Mouse (Mus musculus) CH12.LX (cell line): ENCODE data around the gene Pik3ca. TPM values are rescaled to one million over a fixed set of nuclear protein-coding genes. Genes with fewer than 3 reads are reported as not detected.

Experiments
- DNase-seq: peaks from one replicate; pipeline ENCODE4 v3.0.0-alpha.2; 2013; ENCODE audit errors: extremely low read depth
- H3K27ac ChIP-seq: 2 replicates; pipeline ENCODE4 v1.5.1; 2012; ENCODE audit warnings: low read depth, mild to moderate bottlenecking, control low read depth, moderate library complexity; ENCODE audit not compliant: insufficient read depth
- H3K27me3 ChIP-seq: replicated peaks from 2 replicates; pipeline ENCODE3; 2012; ENCODE audit warnings: inconsistent platforms
- H3K36me3 ChIP-seq, 2 experiments: replicated peaks in 1 of 2; 2 replicates each; pipeline versions ENCODE3 to v1.6.1; 2012; ENCODE audit warnings: inconsistent platforms in 1 of 2, low read length in 1 of 2, mild to moderate bottlenecking in 1 of 2, mixed read lengths in 1 of 2, moderate library complexity in 1 of 2; ENCODE audit not compliant: control insufficient read depth in 1 of 2, insufficient read depth in 1 of 2
- H3K4me1 ChIP-seq, 2 experiments: 2 replicates each; pipeline ENCODE4 v1.6.1; 2012; ENCODE audit warnings: inconsistent platforms in 1 of 2, moderate library complexity in 1 of 2; ENCODE audit not compliant: insufficient read depth in 2 of 2, control insufficient read depth in 1 of 2
- H3K4me2 ChIP-seq: 2 replicates; pipeline ENCODE4 v1.6.1; 2012; ENCODE audit warnings: low read depth, mild to moderate bottlenecking, control low read depth; ENCODE audit not compliant: poor library complexity, insufficient read depth, severe bottlenecking
- H3K4me3 ChIP-seq, 3 experiments: fragments of 150-350 bp in 1 of 3; sonication (generic) in 1 of 3; replicated peaks in 1 of 3; 2 replicates each; pipeline versions ENCODE3 to v1.5.1; 2011 to 2012; ENCODE audit warnings: low read depth in 2 of 3, low read length in 2 of 3, mild to moderate bottlenecking in 2 of 3, moderate library complexity in 2 of 3, control low read depth in 1 of 3, improper control_type of control experiment in 1 of 3, inconsistent platforms in 1 of 3, mixed read lengths in 1 of 3; ENCODE audit not compliant: poor library complexity in 1 of 3
- H3K79me2 ChIP-seq: replicated peaks from 2 replicates; pipeline ENCODE4 v1.6.1; 2012; ENCODE audit warnings: mild to moderate bottlenecking, moderate library complexity; ENCODE audit not compliant: control insufficient read depth, poor library complexity, insufficient read depth, severe bottlenecking; ENCODE audit errors: extremely low read depth
- H3K9ac ChIP-seq: 2 replicates; pipeline ENCODE4 v1.6.1; 2012; ENCODE audit warnings: low read depth, mild to moderate bottlenecking, control low read depth, moderate library complexity; ENCODE audit not compliant: insufficient read depth
- H3K9me3 ChIP-seq: replicated peaks from 2 replicates; pipeline ENCODE3; 2012; ENCODE audit warnings: low read length, inconsistent platforms, mixed read lengths
- CTCF ChIP-seq, 2 experiments: IDR thresholded peaks in 1 of 2; conservative IDR thresholded peaks in 1 of 2; 2 replicates each; pipeline ENCODE4 v1.5.1; 2011 to 2012; ENCODE audit warnings: low read depth in 2 of 2, low read length in 2 of 2, improper control_type of control experiment in 1 of 2, inconsistent platforms in 1 of 2, mild to moderate bottlenecking in 1 of 2, moderate library complexity in 1 of 2
- E2F4 ChIP-seq: IDR thresholded peaks from 2 replicates; pipeline ENCODE4 v1.6.1; 2011; ENCODE audit warnings: low read depth, low read length, improper control_type of control experiment; ENCODE audit not compliant: insufficient replicate concordance
- ELF1 ChIP-seq: IDR thresholded peaks from 2 replicates; pipeline ENCODE4 v1.6.1; 2014; ENCODE audit warnings: low read depth, mild to moderate bottlenecking, inconsistent platforms, low read length, improper control_type of control experiment
- IRF4 ChIP-seq: IDR thresholded peaks from 2 replicates; pipeline ENCODE4 v1.6.1; 2014; ENCODE audit warnings: low read depth, mild to moderate bottlenecking, inconsistent platforms, low read length, improper control_type of control experiment
- KAT2A ChIP-seq: IDR thresholded peaks from 2 replicates; pipeline ENCODE4 v1.6.1; 2012; ENCODE audit warnings: low read length, improper control_type of control experiment, inconsistent platforms; ENCODE audit not compliant: insufficient replicate concordance
- MAZ ChIP-seq: IDR thresholded peaks from 2 replicates; pipeline ENCODE4 v1.6.1; 2012; ENCODE audit warnings: low read depth, mild to moderate bottlenecking, inconsistent platforms, low read length, improper control_type of control experiment, moderate library complexity
- MXI1 ChIP-seq: IDR thresholded peaks from 2 replicates; pipeline ENCODE4 v1.6.1; 2011; ENCODE audit warnings: mild to moderate bottlenecking, low read depth, low read length, improper control_type of control experiment
- MYC ChIP-seq: IDR thresholded peaks from 2 replicates; pipeline ENCODE4 v1.6.1; 2011; ENCODE audit warnings: low read depth, mild to moderate bottlenecking, improper control_type of control experiment, low read length
- NELFE ChIP-seq: IDR thresholded peaks from 2 replicates; pipeline ENCODE4 v1.6.1; 2011; ENCODE audit warnings: low read depth, low read length, improper control_type of control experiment
- NRF1 ChIP-seq: IDR thresholded peaks from 2 replicates; pipeline ENCODE4 v1.6.1; 2014; ENCODE audit warnings: low read depth, mild to moderate bottlenecking, inconsistent platforms, low read length, improper control_type of control experiment, moderate library complexity
- POLR2A ChIP-seq: IDR thresholded peaks from 2 replicates; pipeline ENCODE4 v1.6.1; 2011; ENCODE audit warnings: low read depth, mild to moderate bottlenecking, improper control_type of control experiment, low read length
- RAD21 ChIP-seq: IDR thresholded peaks from 2 replicates; pipeline ENCODE4 v1.6.1; 2011; ENCODE audit warnings: low read depth, mild to moderate bottlenecking, low read length, improper control_type of control experiment, moderate library complexity
- RCOR1 ChIP-seq: conservative IDR thresholded peaks from 2 replicates; pipeline ENCODE4 v1.6.1; 2012; ENCODE audit warnings: low read depth, mild to moderate bottlenecking, inconsistent platforms, low read length, improper control_type of control experiment
- UBTF ChIP-seq: IDR thresholded peaks from 2 replicates; pipeline ENCODE4 v1.6.1; 2012; ENCODE audit warnings: low read depth, mild to moderate bottlenecking, inconsistent platforms, low read length, improper control_type of control experiment, moderate library complexity
- ZKSCAN1 ChIP-seq: IDR thresholded peaks from 2 replicates; pipeline ENCODE4 v1.6.1; 2012; ENCODE audit warnings: low read depth, inconsistent platforms, low read length, improper control_type of control experiment, borderline replicate concordance
- ZMIZ1 ChIP-seq: IDR thresholded peaks from 2 replicates; pipeline ENCODE4 v1.6.1; 2012; ENCODE audit warnings: low read depth, mild to moderate bottlenecking, inconsistent platforms, low read length, improper control_type of control experiment
- ZNF384 ChIP-seq: IDR thresholded peaks from 2 replicates; pipeline ENCODE4 v1.6.1; 2012; ENCODE audit warnings: low read depth, low read length, improper control_type of control experiment, inconsistent platforms
- dilution Hi-C: fragments of 300-500 bp; cut with MboI; formaldehyde crosslinking; loops from 2 replicates; pipeline ENCODE4 v1.14.3; 2020; ENCODE audit warnings: low sequenced_read_pairs; ENCODE audit not compliant: extremely low pct_unique_long_range_greater_than_20kb, extremely low pct_ligation_motif_present
- in situ Hi-C: fragments of 300-500 bp; cut with MboI; formaldehyde crosslinking; loops from 3 replicates; pipeline ENCODE4 v1.14.3; 2019; ENCODE audit warnings: low sequenced_read_pairs, low pct_ligation_motif_present, low pct_unique_long_range_greater_than_20kb, mixed read lengths
- polyA plus RNA-seq: library from polyadenylated mRNA; unstranded; fragments of >175 nt; gene quantifications from 2 replicates; pipeline ENCODE4 v1.2.1, GENCODE M21; 2012; ENCODE audit warnings: low read depth; ENCODE audit not compliant: insufficient read length
- total RNA-seq, 2 experiments: library from RNA; depleted of rRNA; stranded (reverse); fragments of 300-350 nt in 1 of 2; fragments of >200 nt in 1 of 2; gene quantifications; 2 replicates each; pipeline ENCODE4 v1.2.3; 2012 to 2014

Gene Pik3ca
- total and polyA plus RNA-seq, 3 experiments = 19.1 to 26.5 (median 19.6) TPM

DNA sequence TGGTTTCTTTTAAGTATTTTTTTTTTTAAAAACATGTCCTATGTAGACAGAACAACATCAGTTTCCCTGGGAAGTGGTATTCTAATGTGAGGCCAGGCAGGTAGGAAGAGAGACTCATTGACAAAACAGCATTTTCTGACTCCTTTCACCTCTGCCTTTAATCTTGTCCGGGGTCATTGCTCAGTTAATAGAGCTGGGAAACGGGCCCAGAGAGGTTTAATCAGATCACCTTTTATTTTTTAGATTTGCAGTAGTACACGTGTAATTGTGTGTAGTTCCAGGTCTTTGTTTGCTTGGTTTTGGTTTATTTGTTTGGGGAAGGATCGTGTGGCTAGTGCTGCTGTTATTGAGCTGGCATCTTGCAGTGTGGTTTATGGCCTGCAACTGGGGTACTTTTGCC lies 1.9 kb downstream of the Pik3ca start:
- H3K79me2 ChIP-seq = peaks cover 66% of the 10 kb centered on the region
- H3K9ac ChIP-seq = no peak overlapping the region
- no peak overlapping the region for H3K4me2 ChIP-seq
- dilution Hi-C loops = no loop called here
- no peak overlapping the region for H3K4me3 ChIP-seq
- H3K27me3 ChIP-seq = no peaks in the 10 kb centered on the region
- no peak for DNase-seq
- H3K9me3 ChIP-seq = no peaks in the 10 kb centered on the region
- TF ChIP-seq UBTF (no peak), MAZ (no peak), E2F4 (no peak), ELF1 (no peak)
- no peak overlapping the region for H3K27ac ChIP-seq
- in situ Hi-C loops = no loop called here
- H3K36me3 ChIP-seq = peaks cover 0 to 8% of the 10 kb centered on the region in 2 experiments
- peaks cover 18 to 57% of the 10 kb centered on the region in 2 experiments for H3K4me1 ChIP-seq

DNA sequence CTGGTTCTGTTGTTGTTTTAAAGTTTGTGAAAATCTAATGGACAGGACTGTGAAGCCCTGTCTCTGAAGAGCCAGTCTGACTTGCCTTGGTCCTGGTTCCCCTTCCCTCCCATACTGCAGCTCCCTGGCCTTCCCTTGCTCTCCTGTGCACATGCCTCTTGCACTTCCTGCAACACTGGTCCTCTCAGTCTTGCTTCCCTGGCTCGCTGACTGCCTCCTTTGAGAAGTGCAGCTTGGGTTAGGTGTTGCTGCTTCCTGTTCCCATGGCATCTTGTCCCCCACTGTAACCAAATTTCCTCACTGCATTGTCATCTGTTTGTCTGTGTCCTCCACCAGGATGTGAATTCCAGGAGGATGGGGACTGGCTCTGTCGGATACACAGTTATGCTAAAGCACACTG lies 2.5 kb downstream of the Pik3ca start:
- H3K36me3 ChIP-seq = peaks cover 0 to 8% of the 10 kb centered on the region in 2 experiments
- H3K4me1 ChIP-seq = peaks cover 18 to 59% of the 10 kb centered on the region in 2 experiments
- in situ Hi-C loops = no loop called here
- no peaks in the 10 kb centered on the region for H3K27me3 ChIP-seq
- peak overlapping the region in 1 of 3 experiments; percentile 3 for H3K4me3 ChIP-seq
- DNase-seq = no peak
- H3K9ac ChIP-seq = no peak overlapping the region
- no peak overlapping the region for H3K27ac ChIP-seq
- H3K79me2 ChIP-seq = peaks cover 70% of the 10 kb centered on the region
- TF ChIP-seq UBTF = no peak
- dilution Hi-C loops = no loop called here
- no peaks in the 10 kb centered on the region for H3K9me3 ChIP-seq
- H3K4me2 ChIP-seq = no peak overlapping the region

DNA sequence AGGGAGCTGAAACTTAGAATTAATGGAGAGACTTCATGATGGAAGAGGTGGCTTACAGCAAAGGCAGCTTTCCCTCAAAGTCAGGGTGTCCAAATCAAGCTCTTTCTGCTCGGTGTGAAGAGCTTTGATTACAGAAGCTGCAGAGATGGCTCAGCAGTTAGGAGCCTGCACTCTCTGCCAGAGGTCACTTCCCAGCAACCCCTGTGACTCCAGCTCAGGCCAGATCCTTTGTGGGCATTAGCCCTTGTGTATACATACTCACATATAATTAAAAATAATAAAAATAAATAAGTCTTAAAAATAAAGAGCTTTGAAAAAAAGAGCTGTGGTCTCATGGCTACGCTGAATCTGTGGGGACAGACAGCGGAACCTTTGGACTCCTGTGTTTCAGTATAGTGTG lies 4.1 kb downstream of the Pik3ca start:
- no peak overlapping the region for H3K27ac ChIP-seq

More for the DNA sequence above, 4.1 kb downstream of the Pik3ca start:
- TF ChIP-seq MXI1 = no peak
- TF ChIP-seq CTCF (conservative IDR thresholded peaks at IDR 0.05 in 1 of 2, IDR thresholded peaks at IDR 0.05 in 1 of 2; ENCODE audit: low read depth in 2 of 2, low read length in 2 of 2) = no peak
- TF ChIP-seq IRF4 = no peak
- no peak for TF ChIP-seq ZNF384
- no peak for TF ChIP-seq POLR2A
- TF ChIP-seq KAT2A = no peak
- no peak for TF ChIP-seq NRF1
- no peak for TF ChIP-seq MYC
- no peak for TF ChIP-seq ZMIZ1
- no peak for TF ChIP-seq E2F4
- no peak for TF ChIP-seq RAD21
- TF ChIP-seq RCOR1 = no peak
- no peak for TF ChIP-seq NELFE
- no peak for TF ChIP-seq ZKSCAN1
- Histone ChIP-seq H3K4me2 (no peak overlapping the region), H3K27me3 (no peaks in the 10 kb centered on the region), H3K4me1 (peaks cover 18 to 64% of the 10 kb centered on the region in 2 experiments), H3K36me3 (peaks cover 0 to 8% of the 10 kb centered on the region in 2 experiments), H3K9me3 (no peaks in the 10 kb centered on the region), H3K79me2 (peaks cover 86% of the 10 kb centered on the region), H3K9ac (no peak overlapping the region), H3K4me3 (no peak overlapping the region)
- dilution Hi-C loops = no loop called here
- no peak for DNase-seq
- in situ Hi-C loops = no loop called here
